Mouse (Mus musculus) olfactory bulb, adult 2 months (tissue): ENCODE results near the gene Pik3c2g.

Experiments used
- CTCF ChIP-seq: fragments of 200-500 bp; IDR thresholded peaks from 2 replicates; pipeline ENCODE4 v1.5.1; 2012; ENCODE audit warnings: low read depth, mild to moderate bottlenecking, low read length, moderate library complexity; ENCODE audit not compliant: insufficient read depth
- POLR2A ChIP-seq: fragments of 200-500 bp; IDR thresholded peaks from 2 replicates; pipeline ENCODE4 v1.6.1; 2012; ENCODE audit warnings: mild to moderate bottlenecking, low read depth, low read length, moderate library complexity; ENCODE audit not compliant: insufficient read depth

DNA sequence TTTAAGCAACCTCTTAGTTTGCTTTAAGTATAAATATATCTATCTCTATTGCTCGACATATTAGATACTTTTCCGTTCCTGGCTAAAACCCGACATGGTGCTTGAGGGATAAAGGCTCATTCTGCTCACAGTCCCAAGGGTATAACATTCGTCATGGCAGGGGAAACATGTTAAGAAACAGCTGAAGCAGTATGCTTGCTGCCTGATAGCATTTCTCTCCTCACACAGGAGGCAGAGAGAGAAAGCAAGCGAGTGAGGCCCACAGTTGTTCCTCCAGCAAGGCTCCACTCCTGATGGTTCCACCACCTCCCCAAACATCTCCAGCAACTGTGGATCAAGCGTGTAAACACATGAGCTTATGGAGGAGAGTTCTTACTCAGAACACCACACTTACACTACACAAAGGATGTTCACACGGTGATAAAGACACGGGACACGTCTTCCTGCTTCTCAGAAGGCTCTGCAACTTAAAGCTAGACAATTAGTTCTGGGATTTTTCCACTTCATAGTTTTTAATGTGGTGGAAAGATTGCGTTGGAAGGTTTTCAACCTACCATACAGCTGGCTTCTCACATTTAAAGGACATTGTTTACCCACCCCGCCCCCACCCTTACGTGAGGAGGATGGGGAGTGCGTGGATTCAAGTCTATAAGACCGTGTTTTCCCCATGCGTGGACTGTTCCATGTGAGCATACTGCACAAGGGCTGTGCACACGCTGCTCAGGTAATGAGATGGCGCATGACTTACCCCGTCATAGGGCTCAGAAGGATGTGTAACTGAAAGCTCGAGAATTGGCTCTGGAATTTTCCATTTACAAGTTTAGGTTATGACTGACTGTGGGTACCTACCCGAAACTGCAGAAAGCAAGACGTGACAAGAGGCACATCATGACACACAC is 264.9 kb downstream of the Pik3c2g start:
- TF ChIP-seq CTCF = no peak
- no peak for TF ChIP-seq POLR2A
